Mouse (Mus musculus): ENCODE measurements around the gene Naa38.

Gene Naa38

DNA sequence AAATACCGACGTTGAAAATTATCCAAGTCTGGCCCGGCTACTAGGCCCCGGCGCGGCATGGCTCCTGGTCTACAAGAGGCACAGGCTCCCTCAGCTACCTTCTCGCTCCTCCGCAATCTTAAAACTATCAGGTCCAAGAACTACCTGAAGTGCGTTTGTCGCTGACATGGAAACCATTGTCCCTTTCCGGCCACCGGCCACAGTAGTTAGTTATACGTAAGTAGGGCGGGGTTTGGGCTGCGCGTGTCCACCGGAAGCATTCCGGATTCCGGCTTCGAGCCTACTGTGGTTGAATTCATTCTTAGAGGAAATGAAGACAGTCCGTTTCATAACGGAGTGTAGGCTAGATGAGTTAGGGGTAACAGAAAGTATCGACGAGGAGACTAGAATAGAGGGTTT is at the start of gene Naa38, which contains the start of gene Cyb5d1:
Gene Naa38 (plus strand): TSS at position 253 of the 399 bp plus-strand sequence.
Gene Cyb5d1 (minus strand): TSS at position 397 of the 399 bp plus-strand sequence.
- DNase-seq = peak; percentile 99

- DNase-seq = peak; percentile 92
Observed at GRCm38 (mm10) chr11:69346441-69346840, 48.8 kb upstream of the Naa38 start.

- no peak for DNase-seq
Observed at GRCm38 (mm10) chr11:69356544-69356943, 38.7 kb upstream of the Naa38 start.

DNA sequence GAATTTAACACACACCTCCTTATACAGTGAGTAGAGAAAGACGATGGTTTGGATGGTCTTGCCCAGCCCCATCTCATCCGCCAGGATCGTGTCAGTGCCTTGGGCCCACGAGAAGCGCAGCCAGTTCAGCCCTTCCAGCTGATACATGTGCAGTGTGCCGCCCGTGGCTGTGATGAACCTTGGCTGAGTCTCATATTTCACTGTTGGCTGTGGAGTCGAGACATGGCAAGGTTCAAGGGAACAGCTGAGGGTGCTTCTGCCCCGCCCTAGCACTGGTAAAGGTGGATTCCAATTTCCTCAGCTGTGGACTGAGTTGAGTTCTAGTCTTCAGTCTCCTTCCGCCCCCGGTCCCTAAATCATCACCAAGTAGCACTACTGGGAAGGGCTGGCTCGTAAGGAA is 37.6 kb upstream of the Naa38 start:
- no peak for DNase-seq

DNA sequence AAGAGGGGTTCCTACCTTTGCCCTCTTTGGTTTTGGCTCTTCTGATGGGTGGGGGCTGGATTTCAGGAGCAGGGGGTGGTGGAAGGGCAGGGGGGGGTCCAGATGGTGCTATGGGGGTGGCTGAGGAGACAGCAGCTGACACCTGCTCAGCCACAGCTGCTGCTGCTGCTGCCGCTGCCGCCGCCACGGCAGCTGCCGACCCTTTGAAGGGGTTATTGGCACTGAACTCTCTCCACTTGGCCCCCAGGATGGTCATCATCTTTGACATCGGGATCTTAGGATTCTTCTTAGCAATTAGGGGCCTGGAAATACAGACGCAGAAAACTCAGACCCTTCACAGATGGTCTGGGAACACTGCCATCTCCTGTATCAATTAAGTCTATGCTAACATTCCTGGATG is 33.3 kb upstream of the Naa38 start:
- no peak for DNase-seq

GRCm38 (mm10) chr11:69362479-69362878 is 32.8 kb upstream of the Naa38 start:
- no peak for DNase-seq

DNA sequence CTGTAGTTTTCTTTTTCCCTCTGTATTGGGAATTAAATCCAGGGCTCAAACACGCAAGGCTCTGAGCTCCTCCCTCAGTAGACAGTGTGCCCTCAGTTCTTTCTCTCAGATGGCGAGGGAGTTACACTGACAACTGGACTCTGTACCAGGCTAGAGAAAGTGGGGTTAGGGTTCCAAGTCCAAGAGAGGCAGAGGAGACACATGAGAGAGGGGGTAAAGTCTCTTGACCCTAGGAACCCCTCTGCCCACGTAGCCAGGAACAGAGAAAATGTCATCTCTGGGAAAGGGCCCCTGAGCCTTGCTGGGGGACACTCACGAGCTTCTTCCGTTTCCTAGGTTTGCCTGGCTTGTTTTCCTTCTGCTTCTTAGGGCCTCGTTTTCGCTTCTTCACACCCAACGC is 30.9 kb upstream of the Naa38 start:
- DNase-seq = no peak

- DNase-seq = peak; percentile 100
Observed at GRCm38 (mm10) chr11:69364910-69365309, 30.4 kb upstream of the Naa38 start.

DNA sequence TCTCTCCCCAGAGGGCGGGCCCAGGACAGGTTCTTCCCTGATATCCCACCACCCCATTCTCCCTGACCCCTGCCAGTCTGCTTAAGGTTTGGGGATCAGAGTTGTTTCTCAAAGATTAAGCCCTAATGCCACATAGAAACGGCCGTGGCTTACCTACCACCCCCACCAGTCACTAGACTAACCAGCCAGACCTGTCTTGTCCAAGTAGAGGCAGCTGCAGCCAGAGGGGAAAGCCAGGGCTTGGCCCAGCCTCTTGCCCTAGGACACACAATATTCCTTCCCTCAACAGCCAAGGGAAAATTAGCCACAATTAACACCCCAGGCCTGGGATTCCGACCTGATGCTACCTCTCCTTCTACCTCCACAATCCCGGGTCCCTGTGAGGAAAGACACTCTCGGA is 29.6 kb upstream of the Naa38 start:
- no peak for DNase-seq

DNA sequence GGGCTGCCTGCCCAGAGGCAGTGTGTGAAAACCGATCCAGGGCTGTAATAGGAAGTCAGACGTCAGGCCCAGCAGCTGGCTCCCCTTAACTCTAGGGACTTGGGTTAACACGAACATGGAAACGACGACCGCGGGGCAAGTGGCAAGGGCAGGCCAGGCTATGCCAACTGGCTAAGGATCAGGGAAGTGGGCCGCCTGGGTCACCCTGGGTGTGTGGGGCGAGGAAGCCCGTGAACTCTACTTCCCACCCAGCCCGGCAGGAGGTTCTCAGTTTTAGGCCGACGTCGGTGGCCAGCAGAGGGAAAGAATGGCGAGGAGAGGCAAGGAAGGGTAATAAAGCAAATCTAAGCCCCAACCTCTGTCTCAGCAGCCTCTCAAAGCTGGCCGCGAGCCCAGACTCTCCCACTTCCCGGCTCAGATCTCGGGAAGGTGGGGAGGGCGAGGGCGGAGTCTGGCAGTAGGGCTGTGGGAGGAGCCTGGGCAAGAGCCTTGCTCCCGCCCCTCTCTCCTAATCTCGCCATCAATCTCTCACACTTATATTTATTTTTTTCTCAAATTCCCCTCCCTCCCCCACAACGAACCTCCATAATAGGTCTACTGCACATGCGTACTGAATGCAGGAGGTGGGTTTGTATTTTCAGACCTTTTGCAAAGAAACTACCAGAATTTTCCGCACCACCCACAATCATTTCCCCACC is 29.0 kb upstream of the Naa38 start:
- peak; percentile 99 for DNase-seq

DNA sequence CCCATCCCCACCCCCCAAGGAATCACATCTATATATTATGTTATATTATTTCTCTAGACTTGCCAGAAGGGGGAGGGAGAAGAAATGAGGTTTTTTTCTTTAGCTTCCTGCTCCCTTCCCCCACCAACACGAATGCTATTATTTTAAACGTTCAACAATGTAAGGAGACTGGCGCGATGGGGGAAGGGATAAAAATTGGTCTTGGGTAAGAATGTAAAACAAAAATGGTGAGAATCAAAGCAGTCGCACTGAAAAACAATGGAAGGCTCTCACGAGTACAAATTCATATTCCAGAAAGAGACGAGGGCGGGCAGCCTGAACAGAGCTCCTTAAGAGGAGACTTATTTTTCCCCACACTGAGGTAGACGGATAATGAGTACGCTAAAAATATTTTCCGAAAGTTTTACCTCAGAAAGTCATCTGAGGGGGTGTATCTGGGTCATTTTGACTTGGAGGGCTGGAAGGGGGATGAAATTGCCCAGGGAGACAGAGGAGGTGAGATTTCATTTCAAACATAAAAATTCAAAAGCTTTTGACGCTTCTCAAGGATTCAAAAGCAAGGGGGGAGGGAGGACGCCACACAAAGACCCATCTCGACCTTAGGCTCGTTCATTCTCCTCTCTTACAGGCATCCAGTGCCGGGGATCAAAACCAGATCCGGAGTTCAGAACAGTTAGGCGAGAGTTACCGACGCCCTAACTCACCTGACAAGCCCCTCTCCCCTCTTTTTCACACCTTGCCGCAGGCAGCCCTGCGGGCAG is 28.3 kb upstream of the Naa38 start:
- peak; percentile 93 for DNase-seq

DNA sequence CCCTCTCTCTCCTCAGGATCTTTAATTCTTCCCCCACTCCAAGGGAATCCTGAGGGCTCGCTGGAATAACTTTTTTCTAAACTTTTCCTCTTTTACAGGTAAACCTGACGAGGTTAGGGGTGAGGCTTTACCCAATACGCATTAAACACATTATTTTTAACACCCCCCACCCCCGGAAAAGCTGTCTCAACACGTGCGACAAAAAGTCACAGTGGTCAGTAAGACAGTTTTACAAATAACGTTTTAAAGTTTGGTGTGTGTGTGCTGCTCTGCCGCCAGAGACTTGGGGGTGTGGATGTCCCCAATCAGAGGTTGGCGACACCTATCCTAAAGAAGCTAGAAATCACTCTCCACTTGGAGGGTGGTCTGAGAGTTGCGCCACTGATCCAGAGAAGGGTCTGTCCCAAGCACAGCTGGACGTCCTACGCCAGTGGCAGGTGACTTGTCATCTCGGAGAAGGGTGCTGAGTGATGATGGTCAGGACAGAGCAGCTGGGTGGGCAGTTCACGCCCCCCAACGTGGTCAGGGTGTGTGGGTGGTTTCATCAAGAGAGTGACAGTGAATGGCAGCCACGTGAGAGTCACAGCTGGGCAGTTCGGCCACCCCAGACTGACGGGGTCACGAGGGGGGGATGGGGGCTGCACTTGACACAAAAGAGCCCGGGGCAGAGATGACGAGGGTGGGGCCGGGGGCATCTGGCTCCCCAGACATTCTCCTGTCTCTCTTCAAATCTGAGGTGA is 27.5 kb upstream of the Naa38 start:
- DNase-seq = peak; percentile 97

GRCm38 (mm10) chr11:69368356-69369214 is 26.7 kb upstream of the Naa38 start:
- DNase-seq = peak; percentile 97

- no peak for DNase-seq
Observed at GRCm38 (mm10) chr11:69369215-69369989, 25.9 kb upstream of the Naa38 start, which contains the start of gene Chd3. Gene Chd3, minus strand, starts transcription at chr11:69369406.

DNA sequence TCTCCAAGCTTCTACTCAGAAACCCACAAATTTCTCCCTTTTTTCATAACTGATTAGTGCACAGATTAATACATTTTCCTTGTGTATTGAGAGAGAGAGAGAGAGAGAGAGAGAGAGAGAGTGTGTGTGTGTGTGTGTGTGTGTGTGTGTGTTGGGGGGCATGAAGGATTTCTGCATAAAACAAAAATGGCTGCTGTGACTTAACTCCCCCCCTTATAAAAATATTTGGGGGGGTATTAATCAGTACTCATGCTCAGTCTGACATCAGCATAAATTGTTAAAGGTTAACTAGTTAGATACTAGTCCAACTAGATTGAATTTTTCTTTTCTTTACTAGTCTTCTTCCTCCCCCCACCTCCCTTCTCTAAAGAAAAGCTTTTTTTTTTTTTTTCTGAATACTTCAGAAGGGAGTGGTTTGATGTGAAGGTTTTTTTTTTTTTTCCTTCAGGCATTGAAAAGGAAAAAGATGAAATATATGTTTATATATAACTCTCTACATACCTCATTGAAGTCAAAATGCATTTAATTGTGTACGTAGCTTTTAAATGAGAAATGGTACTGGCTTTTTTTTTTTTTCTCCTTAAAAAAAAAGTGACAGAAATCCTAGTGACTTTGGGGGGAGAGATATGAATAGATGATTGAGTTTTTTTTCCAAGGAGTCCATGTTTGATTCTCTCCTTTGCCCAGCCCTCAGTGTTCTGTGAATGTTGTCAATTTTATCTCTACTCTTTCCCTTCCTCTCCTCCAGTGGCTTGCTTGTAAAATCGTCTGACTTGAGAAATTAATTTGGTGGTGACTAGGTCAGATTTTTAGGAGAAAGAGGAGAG is 25.1 kb upstream of the Naa38 start:
- DNase-seq = no peak

DNA sequence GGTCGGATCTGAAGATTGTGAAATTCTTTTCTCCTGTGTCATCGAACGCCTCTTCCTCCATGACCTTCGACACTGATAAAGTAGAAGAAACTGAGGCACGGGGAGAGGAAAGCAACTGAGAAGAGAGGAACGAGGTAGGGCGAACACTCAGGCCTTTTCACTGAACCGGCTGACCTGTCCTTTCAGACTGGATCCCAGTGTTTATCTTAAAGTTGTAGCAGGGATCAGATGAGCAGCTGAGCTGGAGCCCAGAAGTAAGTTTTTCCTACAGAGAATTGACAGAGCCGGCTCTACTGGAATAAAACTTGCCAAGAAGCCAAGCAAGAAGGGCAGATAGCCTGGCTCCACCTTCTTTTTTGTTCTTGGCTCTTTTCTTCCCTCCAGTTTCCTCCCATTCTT is 24.5 kb upstream of the Naa38 start:
- DNase-seq = no peak

- no peak for DNase-seq
Observed at GRCm38 (mm10) chr11:69371601-69372000, 23.7 kb upstream of the Naa38 start.

DNA sequence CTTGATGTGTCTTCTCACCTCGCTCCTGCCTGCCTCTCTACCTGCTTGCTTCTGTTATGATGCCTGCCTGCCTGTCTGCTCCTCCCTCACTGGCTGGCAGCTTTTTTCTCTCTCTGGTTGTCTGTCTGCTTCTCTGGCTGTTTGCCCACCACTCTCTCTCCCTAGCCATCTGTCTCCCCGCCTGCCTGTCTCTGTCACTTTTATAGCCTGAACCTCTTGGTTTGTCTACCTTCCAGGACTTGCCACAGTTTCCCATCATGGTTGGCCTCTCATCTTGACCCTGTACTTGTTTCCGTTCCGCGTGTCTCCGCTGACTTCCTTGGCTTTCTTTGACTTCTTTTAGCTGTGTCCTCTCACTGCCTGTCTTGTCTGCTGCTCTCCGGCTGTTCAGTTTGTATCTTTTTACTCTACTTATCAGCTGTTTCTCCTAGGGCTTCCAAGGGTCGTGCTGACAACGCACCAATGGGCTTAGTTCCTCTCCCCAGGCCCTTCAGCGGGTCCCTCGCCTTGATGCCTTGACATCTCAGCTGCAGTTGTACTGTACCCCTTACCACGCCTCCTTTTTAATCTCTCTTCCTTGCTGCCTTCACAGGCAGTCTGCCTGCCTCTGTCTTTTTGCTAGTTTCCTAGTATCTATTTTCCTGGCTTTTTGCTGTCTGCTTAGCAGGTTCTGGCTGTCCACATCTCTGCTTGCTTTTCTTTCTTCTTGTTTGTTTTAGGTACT is 23.1 kb upstream of the Naa38 start:
- DNase-seq = no peak

DNA sequence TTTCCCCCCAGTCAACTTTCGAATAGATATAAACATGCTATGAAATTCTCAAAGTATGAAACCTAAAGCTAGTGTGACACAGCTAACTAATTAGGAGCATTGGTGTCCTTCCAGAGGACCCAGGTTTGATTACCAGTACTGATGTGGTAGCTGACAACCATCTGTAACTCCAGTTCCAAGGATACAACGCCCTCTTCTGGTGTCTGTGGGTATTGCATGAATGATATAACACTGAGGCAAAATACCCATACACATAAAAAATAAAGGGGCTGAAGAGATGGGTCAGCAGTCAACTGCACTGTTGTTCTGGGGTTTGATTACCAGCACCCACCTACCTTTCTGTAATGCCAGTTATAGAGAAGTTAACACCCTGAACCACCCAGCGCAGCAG is 22.5 kb upstream of the Naa38 start:
- no peak for DNase-seq

Data from heart, adult 11 months (tissue).